Mouse (Mus musculus) hindbrain, embryonic 11.5 days (tissue): ENCODE measurements around the gene Atp5mpl. TPM values are rescaled to one million over a fixed set of nuclear protein-coding genes. Genes with fewer than 3 reads are reported as not detected.
A peak's percentile ranks its signal among the peaks of the same experiment; 100 is the strongest.

Experiments used
- ATAC-seq: fragments of 200-750 bp; cut with Nextera tagmentation; 2 replicates; pipeline ENCODE4 v1.8.0; 2017; ENCODE audit warnings: mild to moderate bottlenecking, moderate TSS enrichment, moderate library complexity; ENCODE audit not compliant: low FRiP score
- DNase-seq: peaks from one replicate; pipeline ENCODE4 v3.0.0-alpha.2; 2015; ENCODE audit warnings: low spot score
- H3K27ac ChIP-seq: fragments of 300-500 bp; sonication (generic); 2 replicates; pipeline ENCODE4 v1.5.1; 2014; ENCODE audit warnings: mild to moderate bottlenecking, low read depth, low read length
- H3K27me3 ChIP-seq: fragments of 300-500 bp; sonication (generic); 2 replicates; pipeline ENCODE4 v1.6.1; 2014; ENCODE audit warnings: mild to moderate bottlenecking, low read length, moderate library complexity, mixed read lengths; ENCODE audit not compliant: control insufficient read depth, insufficient read depth
- H3K36me3 ChIP-seq: fragments of 300-500 bp; sonication (generic); 2 replicates; pipeline ENCODE4 v1.6.1; 2014; ENCODE audit warnings: mild to moderate bottlenecking, low read length, moderate library complexity, mixed read lengths; ENCODE audit not compliant: control insufficient read depth, insufficient read depth
- H3K4me1 ChIP-seq: fragments of 300-500 bp; sonication (generic); replicated peaks from 2 replicates; pipeline ENCODE4 v1.6.1; 2014; ENCODE audit warnings: low read length, mixed read lengths; ENCODE audit not compliant: control insufficient read depth, insufficient read depth
- H3K4me2 ChIP-seq: fragments of 300-500 bp; sonication (generic); replicated peaks from 2 replicates; pipeline ENCODE4 v1.6.1; 2014; ENCODE audit warnings: mild to moderate bottlenecking, low read depth, low read length
- H3K4me3 ChIP-seq: fragments of 300-500 bp; sonication (generic); 2 replicates; pipeline ENCODE4 v1.5.1; 2014; ENCODE audit warnings: low read depth, low read length
- H3K9ac ChIP-seq: fragments of 300-500 bp; sonication (generic); 2 replicates; pipeline ENCODE4 v1.6.1; 2014; ENCODE audit warnings: low read depth, low read length
- H3K9me3 ChIP-seq: fragments of 300-500 bp; sonication (generic); 2 replicates; pipeline ENCODE4 v1.6.1; 2016; ENCODE audit warnings: low read length; ENCODE audit not compliant: control insufficient read depth
- WGBS: fragments of 180-500 bp; shearing (Covaris S2); extraction: QIAGEN DNeasy Blood & Tissue Kit; methylation state at CpG from one replicate; pipeline ENCODE4 v1.1.7; 2014; 5-methylcytosine and 5-hydroxymethylcytosine counted together
- polyA plus RNA-seq: library from polyadenylated mRNA; unstranded; fragments of >200 nt; fragmentation: Nextera tagmentation; extraction: Ambion mirVana; gene quantifications from 2 replicates; pipeline ENCODE4 v1.2.1, GENCODE M21; 2014

The Atp5mpl gene
- polyA plus RNA-seq = 582 and 583 TPM in 2 replicates

GRCm38 (mm10) chr12:111966683-111967173, at the start of gene Atp5mpl:
Atp5mpl (minus strand) TSS chr12:111966977.
- peak; percentile 90 for ATAC-seq
- under 1% methylated on average over 37 of the region's 37 CpGs for WGBS
- Histone ChIP-seq H3K4me3 (peak within 1 kb of the TSS; percentile 90), H3K4me1 (peaks cover 2% of the 10 kb centered on the region; the same call in 1 of the 2 replicates), H3K9me3 (no peaks in the 10 kb centered on the region), H3K27me3 (no peaks in the 10 kb centered on the region), H3K27ac (peak within 1 kb of the TSS; percentile 20; the same call in 1 of the 2 replicates), H3K9ac (peak within 1 kb of the TSS; percentile 96), H3K4me2 (peak within 1 kb of the TSS; percentile 92), H3K36me3 (no peaks in the 10 kb centered on the region)
- peak; percentile 98 for DNase-seq

- Histone ChIP-seq H3K4me3 (no peak overlapping the region), H3K4me1 (no peaks in the 10 kb centered on the region), H3K27me3 (no peaks in the 10 kb centered on the region), H3K27ac (no peak overlapping the region), H3K36me3 (no peaks in the 10 kb centered on the region), H3K9ac (no peak overlapping the region), H3K9me3 (no peaks in the 10 kb centered on the region), H3K4me2 (no peak overlapping the region)
- 77% methylated on average over 4 of the region's 4 CpGs for WGBS
- ATAC-seq = no peak
- no peak for DNase-seq
Measured at GRCm38 (mm10) chr12:112016346-112016745, 49.6 kb upstream of the Atp5mpl start.

- 19% methylated on average over 14 of the region's 14 CpGs for WGBS
- DNase-seq (peak; percentile 67), ATAC-seq (peak; percentile 79)
- Histone ChIP-seq H3K4me1 (no peaks in the 10 kb centered on the region), H3K36me3 (no peaks in the 10 kb centered on the region), H3K4me2 (peak overlapping the region; percentile 39), H3K27me3 (no peaks in the 10 kb centered on the region), H3K9ac (0 out of 2 replicates have a peak overlapping the region, but pooled peaks have one; percentile 23), H3K27ac (peak overlapping the region; percentile 67), H3K4me3 (peak overlapping the region; percentile 14; the same call in 1 of the 2 replicates), H3K9me3 (no peaks in the 10 kb centered on the region)
Measured at GRCm38 (mm10) chr12:112013271-112013801, 46.6 kb upstream of the Atp5mpl start.

DNA sequence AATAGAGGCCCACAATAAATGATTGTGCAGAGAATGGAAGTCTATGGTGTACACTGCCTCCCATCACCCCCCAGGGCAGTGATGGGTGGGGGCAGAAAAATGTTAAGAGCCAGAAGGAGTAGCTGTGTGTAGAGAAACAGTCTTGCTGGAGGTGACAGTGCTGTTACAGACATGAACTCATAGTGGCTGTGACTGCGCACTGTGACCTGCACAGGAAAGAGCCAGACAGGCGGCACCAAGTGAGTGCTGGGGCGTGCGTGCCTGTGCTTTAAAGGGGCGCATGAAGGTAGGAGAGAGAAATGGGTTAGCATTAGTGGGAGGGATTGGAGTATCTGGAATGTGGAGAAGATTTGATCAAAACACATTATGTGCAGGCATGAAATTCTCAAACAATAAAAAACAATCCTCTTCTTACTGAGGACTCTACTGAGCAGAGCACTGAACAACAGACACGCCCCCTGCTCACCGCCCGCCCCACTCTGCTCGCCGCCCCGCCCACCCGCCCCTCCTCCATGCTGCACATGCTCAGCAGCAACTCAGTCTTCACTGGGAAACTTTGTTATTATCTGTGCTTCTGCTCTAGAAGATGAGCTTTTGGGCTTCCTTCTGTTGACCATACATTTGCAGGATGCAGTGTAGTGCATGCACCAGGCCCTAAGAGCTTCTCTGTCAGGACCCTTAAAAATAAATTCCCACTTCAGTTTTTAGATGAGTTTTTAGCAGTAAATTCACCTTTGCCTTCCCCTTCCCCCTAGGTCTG, 45.9 kb upstream of the Atp5mpl start:
- 0 out of 2 replicates have a peak overlapping the region, but pooled peaks have one; percentile 23 for H3K9ac ChIP-seq
- WGBS = 28% methylated on average over 12 of the region's 12 CpGs
- peak overlapping the region; percentile 14; the same call in 1 of the 2 replicates for H3K4me3 ChIP-seq
- ATAC-seq = peak; percentile 93
- peak; percentile 72 for DNase-seq
- H3K4me2 ChIP-seq = peak overlapping the region; percentile 39
- H3K27me3 ChIP-seq = no peaks in the 10 kb centered on the region
- no peaks in the 10 kb centered on the region for H3K9me3 ChIP-seq
- H3K36me3 ChIP-seq = no peaks in the 10 kb centered on the region
- no peaks in the 10 kb centered on the region for H3K4me1 ChIP-seq
- peak overlapping the region; percentile 67 for H3K27ac ChIP-seq

DNA sequence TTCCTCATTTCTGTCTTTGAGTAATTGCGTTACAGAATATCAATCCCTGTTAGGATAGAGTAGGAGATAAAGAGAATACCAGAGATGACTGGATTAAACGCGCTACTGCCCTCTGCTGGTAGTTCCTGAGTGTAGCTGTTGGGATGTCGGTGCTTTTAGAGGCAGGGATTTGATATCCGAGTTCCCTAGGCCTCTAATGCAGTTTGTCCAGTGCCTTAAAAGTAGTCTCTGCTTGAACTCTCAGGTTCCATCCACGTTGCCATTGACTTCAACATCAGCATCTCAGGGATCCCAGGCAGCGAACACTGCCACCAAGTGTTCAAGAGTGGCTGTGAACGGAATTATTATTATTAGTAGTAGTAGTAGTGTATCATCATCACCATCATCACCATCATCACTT, 34.4 kb upstream of the Atp5mpl start:
- Histone ChIP-seq H3K4me1 (no peaks in the 10 kb centered on the region), H3K9me3 (no peaks in the 10 kb centered on the region), H3K4me2 (no peak overlapping the region), H3K9ac (no peak overlapping the region), H3K27me3 (no peaks in the 10 kb centered on the region), H3K36me3 (no peaks in the 10 kb centered on the region), H3K27ac (no peak overlapping the region), H3K4me3 (no peak overlapping the region)
- DNase-seq (peak; percentile 83), ATAC-seq (no peak; the same call in 1 of the 2 replicates)
- WGBS = 22% methylated on average over 8 of the region's 8 CpGs

DNA sequence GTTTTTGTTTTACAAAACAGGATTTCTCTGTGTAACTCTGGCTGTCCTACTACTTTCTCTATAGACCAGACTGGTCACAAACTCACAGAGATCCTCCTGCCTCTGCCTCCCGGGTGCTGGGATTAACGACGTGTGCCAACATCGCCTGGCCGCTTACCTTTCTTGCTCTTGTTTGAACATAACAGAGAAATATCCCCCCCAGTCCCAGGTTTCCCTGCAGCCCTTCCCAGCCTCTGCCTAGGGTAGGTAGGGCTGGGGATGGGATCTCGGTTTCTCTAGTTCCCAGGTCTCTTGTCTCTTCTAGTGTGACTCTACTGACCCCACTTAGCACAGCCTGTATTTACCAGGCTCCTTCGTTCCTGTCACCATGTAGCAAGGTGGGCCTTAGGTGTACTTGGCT, 33.0 kb upstream of the Atp5mpl start:
- H3K27ac ChIP-seq = no peak overlapping the region
- no peaks in the 10 kb centered on the region for H3K4me1 ChIP-seq
- H3K36me3 ChIP-seq = no peaks in the 10 kb centered on the region
- H3K4me3 ChIP-seq = no peak overlapping the region
- H3K27me3 ChIP-seq = no peaks in the 10 kb centered on the region
- no peaks in the 10 kb centered on the region for H3K9me3 ChIP-seq
- ATAC-seq (no peak), DNase-seq (no peak)
- H3K9ac ChIP-seq = no peak overlapping the region
- WGBS = 92% methylated on average over 7 of the region's 7 CpGs
- H3K4me2 ChIP-seq = no peak overlapping the region

DNA sequence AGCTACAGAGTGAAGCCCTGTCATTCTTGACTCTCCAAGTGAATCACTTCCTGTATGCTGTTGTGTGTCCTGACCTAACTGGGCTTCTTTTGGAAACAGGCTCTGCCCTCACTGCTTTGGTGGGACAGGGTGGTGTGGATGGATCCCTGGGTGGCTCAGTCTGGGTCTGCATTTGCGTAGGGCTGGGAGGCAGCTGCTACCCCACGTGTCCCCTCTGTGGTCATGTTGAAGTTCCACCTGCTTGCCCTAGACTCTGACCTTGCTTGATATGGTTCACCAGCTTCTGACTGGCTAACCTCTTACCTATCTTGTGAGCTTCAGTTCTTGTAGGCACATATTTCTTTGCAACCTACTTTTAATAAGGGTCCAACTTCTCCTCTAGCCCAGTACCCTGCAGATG, 28.4 kb upstream of the Atp5mpl start:
- WGBS = 91% methylated on average over 2 of the region's 2 CpGs
- Histone ChIP-seq H3K4me1 (no peaks in the 10 kb centered on the region), H3K36me3 (no peaks in the 10 kb centered on the region)

GRCm38 (mm10) chr12:111992626-111993025, 25.8 kb upstream of the Atp5mpl start:
- H3K36me3 ChIP-seq = no peaks in the 10 kb centered on the region
- H3K27ac ChIP-seq = no peak overlapping the region
- H3K4me2 ChIP-seq = no peak overlapping the region
- no peaks in the 10 kb centered on the region for H3K9me3 ChIP-seq
- DNase-seq (no peak), ATAC-seq (no peak)
- no peak overlapping the region for H3K4me3 ChIP-seq
- 83% methylated on average over 5 of the region's 5 CpGs for WGBS
- H3K27me3 ChIP-seq = no peaks in the 10 kb centered on the region
- H3K9ac ChIP-seq = no peak overlapping the region
- no peaks in the 10 kb centered on the region for H3K4me1 ChIP-seq

More for the DNA sequence above, 28.4 kb upstream of the Atp5mpl start:
- H3K9me3 ChIP-seq = no peaks in the 10 kb centered on the region
- H3K27ac ChIP-seq = no peak overlapping the region
- H3K9ac ChIP-seq = no peak overlapping the region
- no peak overlapping the region for H3K4me2 ChIP-seq
- DNase-seq (no peak), ATAC-seq (no peak)
- no peaks in the 10 kb centered on the region for H3K27me3 ChIP-seq
- no peak overlapping the region for H3K4me3 ChIP-seq
